Mouse (Mus musculus) heart, adult 2 months (tissue): ENCODE results near the gene Trp53i11.

Experiments used
- CTCF ChIP-seq: fragments of 200-600 bp; IDR thresholded peaks from 2 replicates; pipeline ENCODE4 v1.8.1; 2022; ENCODE audit warnings: antibody characterized with exemption, mild to moderate bottlenecking, moderate library complexity
- POLR2A ChIP-seq: fragments of 200-500 bp; IDR thresholded peaks from 2 replicates; pipeline ENCODE4 v1.6.1; 2011; ENCODE audit warnings: mild to moderate bottlenecking, low read depth, low read length, control low read depth; ENCODE audit not compliant: insufficient read depth

GRCm38 (mm10) chr2:93166295-93166694, 21.1 kb upstream of the Trp53i11 start:
- no peak for TF ChIP-seq CTCF
- TF ChIP-seq POLR2A, result no peak
